21 mouse cellular contexts compared by ENCODE assay signal in genomic region chr9:108488403-108488802, GRCm38 (mm10).
"Had no signal": no experiment of that assay in that cellular context is flagged by ENCODE, and none has a peak within 500 bp of the region (broad histone marks: within the 10 kb centered on the region; RNA-seq: fewer than 3 reads in every experiment).

No protein-coding gene starts in this region.

- H3K27me3 ChIP-seq: limb, embryonic 13.5 days; liver, embryonic 12.5 days; liver, embryonic 15.5 days; lung, embryonic 15.5 days; midbrain, embryonic 15.5 days; neural tube, embryonic 12.5 days; stomach, embryonic 15.5 days had no signal

- H3K4me3 ChIP-seq: layer of hippocampus, adult 2 months; limb, embryonic 10.5 days; limb, embryonic 13.5 days; liver, embryonic 12.5 days; liver, embryonic 15.5 days; lung, embryonic 15.5 days; midbrain, embryonic 10.5 days; midbrain, embryonic 15.5 days; neural tube, embryonic 12.5 days; stomach, embryonic 15.5 days had no signal

- H3K4me2 ChIP-seq: limb, embryonic 13.5 days; liver, embryonic 12.5 days; liver, embryonic 15.5 days; lung, embryonic 15.5 days; midbrain, embryonic 15.5 days; neural tube, embryonic 12.5 days; stomach, embryonic 15.5 days had no signal

- H3K9me3 ChIP-seq: limb, embryonic 10.5 days; limb, embryonic 13.5 days; liver, embryonic 12.5 days; liver, embryonic 15.5 days; lung, embryonic 15.5 days; megakaryocyte, embryonic 14.5 days; midbrain, embryonic 10.5 days; midbrain, embryonic 15.5 days; neural tube, embryonic 12.5 days; stomach, embryonic 15.5 days had no signal

- ATAC-seq: liver, embryonic 12.5 days; midbrain, embryonic 15.5 days had no signal

- H3K27ac ChIP-seq: kidney, postnatal 0 days; layer of hippocampus, adult 2 months; limb, embryonic 10.5 days; limb, embryonic 13.5 days; liver, embryonic 12.5 days; liver, embryonic 15.5 days; lung, embryonic 15.5 days; midbrain, embryonic 10.5 days; midbrain, embryonic 15.5 days; neural tube, embryonic 12.5 days had no signal

- DNase-seq: layer of hippocampus, adult 9-11 months; liver; lung, adult 18-20 months; lung, postnatal 10 days; lung, postnatal 36 days; retina, postnatal 1 day; right cerebral cortex, postnatal 25 days; spleen, adult 18-20 months; thymus, postnatal 25 days had no signal

- H3K9ac ChIP-seq: limb, embryonic 13.5 days; liver, embryonic 12.5 days; liver, embryonic 15.5 days; lung, embryonic 15.5 days; midbrain, embryonic 15.5 days; neural tube, embryonic 12.5 days; stomach, embryonic 15.5 days had no signal
